10 mouse cellular contexts compared by ENCODE assay signal in genomic region chr5:114783405-114784163, GRCm38 (mm10). TPM values are rescaled to one million over a fixed set of nuclear protein-coding genes. Genes with fewer than 3 reads are reported as not detected.
DNase-seq lines count a peak whose midpoint lies in the region; ATAC-seq and TF ChIP-seq lines count a peak whose summit lies in the region.
"Had no signal": no experiment of that assay in that cellular context is flagged by ENCODE, and none has a peak within 500 bp of the region (broad histone marks: within the 10 kb centered on the region; RNA-seq: fewer than 3 reads in every experiment).

No protein-coding gene starts in this region.

- H3K4me3 ChIP-seq in intestine, embryonic 16.5 days (ENCODE audit: low read length), result no peak overlapping the region
- H3K4me3 ChIP-seq in intestine, embryonic 15.5 days (replicated peaks), result no peak overlapping the region
- H3K4me3 ChIP-seq in CH12.LX (replicated peaks in 1 of 3; ENCODE audit: low read depth in 2 of 3, low read length in 2 of 3, poor library complexity in 1 of 3), result peak overlapping the region in 1 of 3 experiments; percentile 48
- no peak overlapping the region for H3K4me3 ChIP-seq in forebrain, embryonic 11.5 days (ENCODE audit: low read depth, low read length)

- H3K27ac ChIP-seq in intestine, embryonic 16.5 days (ENCODE audit: low read length), result no peak overlapping the region
- H3K27ac ChIP-seq in intestine, embryonic 15.5 days, result no peak overlapping the region
- peak overlapping the region; percentile 92 for H3K27ac ChIP-seq in CH12.LX (ENCODE audit: insufficient read depth, low read depth)
- H3K27ac ChIP-seq in forebrain, embryonic 11.5 days (ENCODE audit: low read depth, low read length), result no peak overlapping the region

- no peaks in the 10 kb centered on the region; the same call in 1 of the 2 replicates for H3K36me3 ChIP-seq in intestine, embryonic 16.5 days (ENCODE audit: control insufficient read depth, insufficient read depth, low read length)
- peaks cover 9% of the 10 kb centered on the region for H3K36me3 ChIP-seq in intestine, embryonic 15.5 days
- H3K36me3 ChIP-seq in CH12.LX (replicated peaks in 1 of 2; ENCODE audit: control insufficient read depth in 1 of 2, insufficient read depth in 1 of 2, low read length in 1 of 2), result peaks cover 19 to 44% of the 10 kb centered on the region in 2 experiments
- H3K36me3 ChIP-seq in forebrain, embryonic 11.5 days (ENCODE audit: control insufficient read depth, insufficient read depth, low read length), result no peaks in the 10 kb centered on the region

- DNase-seq in CH12.LX (ENCODE audit: extremely low read depth), result peak; percentile 71
- no peak for DNase-seq in kidney, adult 18-20 months
- DNase-seq in forebrain, embryonic 11.5 days (ENCODE audit: low spot score), result no peak
- DNase-seq in left cerebral cortex, adult 18-20 months (ENCODE audit: low spot score in 2 of 2), result no peak
- DNase-seq: embryo, embryonic 11 days; kidney, postnatal 36 days had no signal

- dilution Hi-C loops in CH12.LX (cut with MboI; ENCODE audit: extremely low pct_ligation_motif_present, extremely low pct_unique_long_range_greater_than_20kb, low sequenced_read_pairs), result no loop called here

- 0 out of 2 replicates have a peak, but pooled peaks have one; percentile 22 for ATAC-seq in intestine, embryonic 16.5 days
- no peak for ATAC-seq in intestine, embryonic 15.5 days
- ATAC-seq in erythroid progenitor cell, adult 5-6 weeks (replicated peaks; ENCODE audit: low FRiP score, poor library complexity, severe bottlenecking), result 0 out of 2 replicates have a peak, but pooled peaks have one; percentile 11
- ATAC-seq in megakaryocyte-erythroid progenitor cell, adult 5-6 weeks (replicated peaks; ENCODE audit: low FRiP score, low TSS enrichment, poor library complexity, severe bottlenecking), result peak; percentile 39
- no peak for ATAC-seq in forebrain, embryonic 11.5 days (replicated peaks; ENCODE audit: low FRiP score)

- WGBS in intestine, embryonic 16.5 days, result 87% methylated on average over 12 of the region's 12 CpGs
- 88% methylated on average over 12 of the region's 12 CpGs for WGBS in intestine, embryonic 15.5 days
- 87% methylated on average over 12 of the region's 12 CpGs for WGBS in forebrain, embryonic 11.5 days

- H3K79me2 ChIP-seq in CH12.LX (replicated peaks; ENCODE audit: control insufficient read depth, extremely low read depth, insufficient read depth, poor library complexity, severe bottlenecking), result peaks cover 6% of the 10 kb centered on the region; the same call in 1 of the 2 replicates

- TF ChIP-seq POLR2A in CH12.LX (IDR thresholded peaks at IDR 0.05; ENCODE audit: low read depth, low read length), result no peak

- peaks cover 7% of the 10 kb centered on the region; the same call in 1 of the 2 replicates for H3K4me1 ChIP-seq in intestine, embryonic 16.5 days (ENCODE audit: control insufficient read depth, insufficient read depth, low read length)
- H3K4me1 ChIP-seq in intestine, embryonic 15.5 days (replicated peaks), result peaks cover 5% of the 10 kb centered on the region; the same call in 1 of the 2 replicates
- peaks cover 35 to 85% of the 10 kb centered on the region in 2 experiments for H3K4me1 ChIP-seq in CH12.LX (ENCODE audit: control insufficient read depth in 1 of 2, insufficient read depth in 2 of 2)
- H3K4me1 ChIP-seq in forebrain, embryonic 11.5 days (replicated peaks; ENCODE audit: control insufficient read depth, insufficient read depth, low read length), result no peaks in the 10 kb centered on the region

- H3K4me2 ChIP-seq in intestine, embryonic 16.5 days (ENCODE audit: low read depth, low read length), result no peak overlapping the region
- no peak overlapping the region for H3K4me2 ChIP-seq in intestine, embryonic 15.5 days (replicated peaks)
- H3K4me2 ChIP-seq in CH12.LX (ENCODE audit: insufficient read depth, low read depth, poor library complexity, severe bottlenecking), result peak overlapping the region; percentile 83
- H3K4me2 ChIP-seq in forebrain, embryonic 11.5 days (ENCODE audit: low read depth, low read length, severe bottlenecking), result no peak overlapping the region

- TF ChIP-seq RAD21 in CH12.LX (IDR thresholded peaks at IDR 0.05; ENCODE audit: low read depth, low read length), result no peak

- no peaks in the 10 kb centered on the region for H3K27me3 ChIP-seq in intestine, embryonic 16.5 days (replicated peaks; ENCODE audit: control insufficient read depth, insufficient read depth, low read length)
- no peaks in the 10 kb centered on the region for H3K27me3 ChIP-seq in intestine, embryonic 15.5 days (replicated peaks)
- no peaks in the 10 kb centered on the region for H3K27me3 ChIP-seq in CH12.LX (replicated peaks)
- H3K27me3 ChIP-seq in forebrain, embryonic 11.5 days (ENCODE audit: control insufficient read depth, insufficient read depth, low read length), result no peaks in the 10 kb centered on the region

- no peaks in the 10 kb centered on the region for H3K9me3 ChIP-seq in intestine, embryonic 16.5 days (ENCODE audit: control insufficient read depth, low read length)
- H3K9me3 ChIP-seq in intestine, embryonic 15.5 days, result no peaks in the 10 kb centered on the region
- no peaks in the 10 kb centered on the region for H3K9me3 ChIP-seq in CH12.LX (replicated peaks; ENCODE audit: low read length)
- no peaks in the 10 kb centered on the region for H3K9me3 ChIP-seq in forebrain, embryonic 11.5 days (ENCODE audit: control insufficient read depth, low read length)

- no peak overlapping the region for H3K9ac ChIP-seq in intestine, embryonic 16.5 days (ENCODE audit: low read depth, low read length)
- H3K9ac ChIP-seq in intestine, embryonic 15.5 days, result no peak overlapping the region
- 0 out of 2 replicates have a peak overlapping the region, but pooled peaks have one; percentile 17 for H3K9ac ChIP-seq in CH12.LX (ENCODE audit: insufficient read depth, low read depth)
- no peak overlapping the region for H3K9ac ChIP-seq in forebrain, embryonic 11.5 days (ENCODE audit: low read length)

- TF ChIP-seq CTCF in CH12.LX (conservative IDR thresholded peaks at IDR 0.05 in 1 of 2, IDR thresholded peaks at IDR 0.05 in 1 of 2; ENCODE audit: low read depth in 2 of 2, low read length in 2 of 2), result no peak

- in situ Hi-C loops in CH12.LX (cut with MboI; ENCODE audit: low pct_ligation_motif_present, low pct_unique_long_range_greater_than_20kb, low sequenced_read_pairs), result no loop called here

- peak; percentile 32; the same call in 1 of the 2 replicates for TF ChIP-seq EP300 in CH12.LX (IDR thresholded peaks at IDR 0.05; ENCODE audit: low read length)

TF ChIP-seq in CH12.LX, 34 proteins besides CTCF, POLR2A, EP300 and RAD21 (continues in another document):
- TF ChIP-seq USF1 (IDR thresholded peaks at IDR 0.05; ENCODE audit: low read depth, low read length) (peak; percentile 62), NRF1 (IDR thresholded peaks at IDR 0.05; ENCODE audit: low read depth, low read length) (no peak), SMC3 (IDR thresholded peaks at IDR 0.05; ENCODE audit: low read depth, low read length) (no peak), MAFK (IDR thresholded peaks at IDR 0.05; ENCODE audit: insufficient replicate concordance, low read length) (no peak), MEF2A (IDR thresholded peaks at IDR 0.05; ENCODE audit: borderline replicate concordance, low read depth, low read length) (peak; percentile 8; the same call in 1 of the 2 replicates)

RNA-seq across cellular contexts. Expression of gene Git2, which starts 8.3 kb away (rescaled TPM):
- polyA plus RNA-seq in intestine, embryonic 16.5 days (2015; fragmentation: Nextera tagmentation; extraction: Ambion mirVana), result 27.1 and 29.9 TPM in 2 replicates
- 30.7 and 31.7 TPM in 2 replicates for polyA plus RNA-seq in intestine, embryonic 15.5 days (2015; fragmentation: Nextera tagmentation; extraction: Ambion mirVana)
- 19.3 and 22.1 TPM in 2 replicates for total RNA-seq in CH12.LX (2012; rRNA removed)
- 9.4 and 12.3 TPM in 2 replicates for total RNA-seq in CH12.LX (2014; rRNA removed)
- 25.5 and 29.4 TPM in 2 replicates for polyA plus RNA-seq in CH12.LX (2012; ENCODE audit: insufficient read length, low read depth)
- total RNA-seq in erythroid progenitor cell, adult 5-6 weeks (2015; ENCODE audit: low replicate concordance), result 57.0 and 59.5 TPM in 2 replicates
- total RNA-seq in erythroid progenitor cell, adult 5-6 weeks (2017; ENCODE audit: low replicate concordance), result 51.1 and 56.1 TPM in 2 replicates
- total RNA-seq in megakaryocyte-erythroid progenitor cell, adult 5-6 weeks (2014; fragmentation: Nextera tagmentation), result 81.5 and 99.6 TPM in 2 replicates
- 45.2 and 48.5 TPM in 2 replicates for total RNA-seq in megakaryocyte-erythroid progenitor cell, adult 5-6 weeks (2017)
- polyA plus RNA-seq in forebrain, embryonic 11.5 days (2014; fragmentation: Nextera tagmentation; extraction: Ambion mirVana), result 39.3 and 41.5 TPM in 2 replicates
- 10 to 100 TPM; 39.2 to 49.6 TPM for total RNA-seq in left cerebral cortex, adult 18-20 months (2021)

RNA-seq across cellular contexts. Expression of gene Ankrd13a, which starts 9.1 kb away (rescaled TPM):
- polyA plus RNA-seq in intestine, embryonic 16.5 days (2015; fragmentation: Nextera tagmentation; extraction: Ambion mirVana), result 12.7 and 16.7 TPM in 2 replicates
- polyA plus RNA-seq in intestine, embryonic 15.5 days (2015; fragmentation: Nextera tagmentation; extraction: Ambion mirVana), result 55.1 and 55.3 TPM in 2 replicates
- total RNA-seq in CH12.LX (2012; rRNA removed) (73.8 and 82.3 TPM in 2 replicates), CH12.LX (2014; rRNA removed) (80.8 and 89.4 TPM in 2 replicates)
- 121 and 123 TPM in 2 replicates for polyA plus RNA-seq in CH12.LX (2012; ENCODE audit: insufficient read length, low read depth)
- total RNA-seq in erythroid progenitor cell, adult 5-6 weeks (2015; ENCODE audit: low replicate concordance), result 113 and 121 TPM in 2 replicates
- 124 and 147 TPM in 2 replicates for total RNA-seq in erythroid progenitor cell, adult 5-6 weeks (2017; ENCODE audit: low replicate concordance)
- 351 and 396 TPM in 2 replicates for total RNA-seq in megakaryocyte-erythroid progenitor cell, adult 5-6 weeks (2014; fragmentation: Nextera tagmentation)
- total RNA-seq in megakaryocyte-erythroid progenitor cell, adult 5-6 weeks (2017), result 330 and 379 TPM in 2 replicates
- 61.8 and 71.8 TPM in 2 replicates for polyA plus RNA-seq in forebrain, embryonic 11.5 days (2014; fragmentation: Nextera tagmentation; extraction: Ambion mirVana)
- 10 to 100 TPM; 31.2 to 33.8 TPM for total RNA-seq in left cerebral cortex, adult 18-20 months (2021)

RNA-seq across cellular contexts. Expression of gene 1500011B03Rik, which starts 39.7 kb away (rescaled TPM):
- polyA plus RNA-seq in intestine, embryonic 16.5 days (2015; fragmentation: Nextera tagmentation; extraction: Ambion mirVana), result 51.5 and 54.7 TPM in 2 replicates
- 69.4 and 70.6 TPM in 2 replicates for polyA plus RNA-seq in intestine, embryonic 15.5 days (2015; fragmentation: Nextera tagmentation; extraction: Ambion mirVana)
- total RNA-seq in CH12.LX (2012; rRNA removed), result 15.5 and 17.5 TPM in 2 replicates
- 39.1 and 39.7 TPM in 2 replicates for total RNA-seq in CH12.LX (2014; rRNA removed)
- polyA plus RNA-seq in CH12.LX (2012; ENCODE audit: insufficient read length, low read depth), result 31.4 and 35.5 TPM in 2 replicates
- total RNA-seq in erythroid progenitor cell, adult 5-6 weeks (2015; ENCODE audit: low replicate concordance), result 11.7 and 11.9 TPM in 2 replicates
- 14.5 TPM in 1 of 2 replicates, not detected in the other for total RNA-seq in erythroid progenitor cell, adult 5-6 weeks (2017; ENCODE audit: low replicate concordance)
- total RNA-seq in megakaryocyte-erythroid progenitor cell, adult 5-6 weeks (2014; fragmentation: Nextera tagmentation), result 55.0 and 65.2 TPM in 2 replicates
- 49.4 and 53.2 TPM in 2 replicates for total RNA-seq in megakaryocyte-erythroid progenitor cell, adult 5-6 weeks (2017)
- 133 and 149 TPM in 2 replicates for polyA plus RNA-seq in forebrain, embryonic 11.5 days (2014; fragmentation: Nextera tagmentation; extraction: Ambion mirVana)
- total RNA-seq in left cerebral cortex, adult 18-20 months (2021), result 100 to 1,000 TPM; 160 to 161 TPM

Comparison
In these comparisons a context has a peak if more than half of its experiments do, and no peak if none do; other contexts are left out.
1. ATAC-seq: peak in intestine, embryonic 16.5 days (single experiment), erythroid progenitor cell, adult 5-6 weeks (single experiment) and megakaryocyte-erythroid progenitor cell, adult 5-6 weeks (single experiment); none in intestine, embryonic 15.5 days (single experiment) and forebrain, embryonic 11.5 days (single experiment).